Mouse (Mus musculus): ENCODE results near the gene Fau. TPM values are rescaled to one million over a fixed set of nuclear protein-coding genes. Genes with fewer than 3 reads are reported as not detected.

Gene Fau
- polyA plus RNA-seq, 1 experiment from 2014 or later: 785 TPM

- DNase-seq (ENCODE audit: low spot score) (no peak), ATAC-seq (no peak)
- WGBS: 79% methylated on average over 6 of the region's 6 CpGs
- Histone ChIP-seq H3K9me3 (replicated peaks; ENCODE audit: control insufficient read depth, low read length) (no peaks in the 10 kb centered on the region), H3K36me3 (ENCODE audit: control insufficient read depth, insufficient read depth, low read length) (no peaks in the 10 kb centered on the region), H3K4me3 (ENCODE audit: low read depth, low read length) (no peak overlapping the region), H3K9ac (ENCODE audit: low read length) (no peak overlapping the region), H3K4me1 (ENCODE audit: control insufficient read depth, insufficient read depth, low read length) (no peaks in the 10 kb centered on the region), H3K27me3 (replicated peaks; ENCODE audit: control insufficient read depth, insufficient read depth, low read length) (no peaks in the 10 kb centered on the region), H3K4me2 (ENCODE audit: low read length) (no peak overlapping the region), H3K27ac (ENCODE audit: low read depth, low read length) (no peak overlapping the region)
These were observed 44.7 kb downstream of the Fau start for GRCm38 (mm10) chr19:6102169-6102853.

GRCm38 (mm10) chr19:6104476-6104875 is 46.8 kb downstream of the Fau start:
- no peaks in the 10 kb centered on the region for H3K36me3 ChIP-seq (ENCODE audit: control insufficient read depth, insufficient read depth, low read length)
- H3K9me3 ChIP-seq (replicated peaks; ENCODE audit: control insufficient read depth, low read length): no peaks in the 10 kb centered on the region
- 89% methylated on average over 4 of the region's 4 CpGs for WGBS
- ATAC-seq (no peak), DNase-seq (ENCODE audit: low spot score) (no peak)
- no peaks in the 10 kb centered on the region for H3K27me3 ChIP-seq (replicated peaks; ENCODE audit: control insufficient read depth, insufficient read depth, low read length)
- no peaks in the 10 kb centered on the region for H3K4me1 ChIP-seq (ENCODE audit: control insufficient read depth, insufficient read depth, low read length)
- H3K4me3 ChIP-seq (ENCODE audit: low read depth, low read length): no peak overlapping the region
- H3K9ac ChIP-seq (ENCODE audit: low read length): no peak overlapping the region
- H3K27ac ChIP-seq (ENCODE audit: low read depth, low read length): no peak overlapping the region
- no peak overlapping the region for H3K4me2 ChIP-seq (ENCODE audit: low read length)

GRCm38 (mm10) chr19:6105586-6105985 is 47.9 kb downstream of the Fau start, which contains the start of gene Naaladl1:
Gene Naaladl1, plus strand, starts transcription at chr19:6105782.
- WGBS: 91% methylated on average over 7 of the region's 7 CpGs

More at GRCm38 (mm10) chr19:6105586-6105985, 47.9 kb downstream of the Fau start, which contains the start of gene Naaladl1:
- Histone ChIP-seq H3K36me3 (ENCODE audit: control insufficient read depth, insufficient read depth, low read length) (no peaks in the 10 kb centered on the region), H3K4me3 (ENCODE audit: low read depth, low read length) (no peak within 1 kb of the TSS), H3K9ac (ENCODE audit: low read length) (no peak within 1 kb of the TSS), H3K4me1 (ENCODE audit: control insufficient read depth, insufficient read depth, low read length) (no peaks in the 10 kb centered on the region), H3K4me2 (ENCODE audit: low read length) (no peak within 1 kb of the TSS), H3K27ac (ENCODE audit: low read depth, low read length) (no peak within 1 kb of the TSS), H3K27me3 (replicated peaks; ENCODE audit: control insufficient read depth, insufficient read depth, low read length) (no peaks in the 10 kb centered on the region), H3K9me3 (replicated peaks; ENCODE audit: control insufficient read depth, low read length) (no peaks in the 10 kb centered on the region)
- DNase-seq (ENCODE audit: low spot score) (no peak), ATAC-seq (no peak)

Small RNA genes lying within 50 kb of the gene (microRNA-seq; reads per million reads assigned to microRNA genes)
- 1.1 reads per million for gene Mir6988

Other genes starting within 250 kb of the Fau start
- gene Frmd8, start 182.6 kb upstream of the Fau start, polyA plus RNA-seq (2014; fragmentation: Nextera tagmentation; extraction: Ambion mirVana): 13.1 and 16.0 TPM in 2 replicates
- 1.7 TPM in 2 replicates for gene Slc25a45, start 180.0 kb upstream of the Fau start, polyA plus RNA-seq (2014; fragmentation: Nextera tagmentation; extraction: Ambion mirVana)
- gene Tigd3, start 163.7 kb upstream of the Fau start, polyA plus RNA-seq (2014; fragmentation: Nextera tagmentation; extraction: Ambion mirVana): 7.0 and 7.1 TPM in 2 replicates
- 127 and 136 TPM in 2 replicates for gene Dpf2, start 144.8 kb upstream of the Fau start, polyA plus RNA-seq (2014; fragmentation: Nextera tagmentation; extraction: Ambion mirVana)
- 7.9 and 9.6 TPM in 2 replicates for gene Cdc42ep2, start 133.0 kb upstream of the Fau start, polyA plus RNA-seq (2014; fragmentation: Nextera tagmentation; extraction: Ambion mirVana)
- gene Pola2, start 93.6 kb upstream of the Fau start, polyA plus RNA-seq (2014; fragmentation: Nextera tagmentation; extraction: Ambion mirVana): 35.5 and 41.1 TPM in 2 replicates
- gene Slc22a20, start 71.7 kb upstream of the Fau start, polyA plus RNA-seq (2014; fragmentation: Nextera tagmentation; extraction: Ambion mirVana): not detected in 2 replicates
- 2.4 TPM in 2 replicates for gene Capn1, start 41.9 kb upstream of the Fau start, polyA plus RNA-seq (2014; fragmentation: Nextera tagmentation; extraction: Ambion mirVana)
- gene Syvn1, start 11.3 kb upstream of the Fau start, polyA plus RNA-seq (2014; fragmentation: Nextera tagmentation; extraction: Ambion mirVana): 17.6 and 20.2 TPM in 2 replicates
- gene Mrpl49, start 59 bp upstream of the Fau start, polyA plus RNA-seq (2014; fragmentation: Nextera tagmentation; extraction: Ambion mirVana): 82.8 and 85.5 TPM in 2 replicates
- 38.2 and 40.5 TPM in 2 replicates for gene Znhit2, start 3.3 kb downstream of the Fau start, polyA plus RNA-seq (2014; fragmentation: Nextera tagmentation; extraction: Ambion mirVana)
- gene Tm7sf2, start 10.5 kb downstream of the Fau start, polyA plus RNA-seq (2014; fragmentation: Nextera tagmentation; extraction: Ambion mirVana): 32.6 and 35.6 TPM in 2 replicates
- gene Vps51, start 19.4 kb downstream of the Fau start, polyA plus RNA-seq (2014; fragmentation: Nextera tagmentation; extraction: Ambion mirVana): 59.5 and 73.9 TPM in 2 replicates
- not detected in 2 replicates for gene Tmem262, start 22.2 kb downstream of the Fau start, polyA plus RNA-seq (2014; fragmentation: Nextera tagmentation; extraction: Ambion mirVana)
- 1.1 and 1.4 TPM in 2 replicates for gene Gm28374, start 24.4 kb downstream of the Fau start, polyA plus RNA-seq (2014; fragmentation: Nextera tagmentation; extraction: Ambion mirVana)
- 81.1 and 87.2 TPM in 2 replicates for gene Zfpl1, start 27.1 kb downstream of the Fau start, polyA plus RNA-seq (2014; fragmentation: Nextera tagmentation; extraction: Ambion mirVana)
- gene Cdca5, start 27.1 kb downstream of the Fau start, polyA plus RNA-seq (2014; fragmentation: Nextera tagmentation; extraction: Ambion mirVana): 20.0 and 28.2 TPM in 2 replicates
- not detected in 2 replicates for gene AC131692.1, start 36.6 kb downstream of the Fau start, polyA plus RNA-seq (2014; fragmentation: Nextera tagmentation; extraction: Ambion mirVana)
- gene Naaladl1, start 47.9 kb downstream of the Fau start, polyA plus RNA-seq (2014; fragmentation: Nextera tagmentation; extraction: Ambion mirVana): 0.36 and 0.42 TPM in 2 replicates
- gene Sac3d1, start 60.8 kb downstream of the Fau start, polyA plus RNA-seq (2014; fragmentation: Nextera tagmentation; extraction: Ambion mirVana): 56.4 and 57.6 TPM in 2 replicates
- gene Snx15, start 70.5 kb downstream of the Fau start, polyA plus RNA-seq (2014; fragmentation: Nextera tagmentation; extraction: Ambion mirVana): 45.6 and 50.2 TPM in 2 replicates
- gene Batf2, start 83.1 kb downstream of the Fau start, polyA plus RNA-seq (2014; fragmentation: Nextera tagmentation; extraction: Ambion mirVana): not detected in 2 replicates
- 80.3 and 90.2 TPM in 2 replicates for gene Arl2, start 83.7 kb downstream of the Fau start, polyA plus RNA-seq (2014; fragmentation: Nextera tagmentation; extraction: Ambion mirVana)
- gene Majin, start 126.5 kb downstream of the Fau start, polyA plus RNA-seq (2014; fragmentation: Nextera tagmentation; extraction: Ambion mirVana): not detected in 2 replicates
- gene Gpha2, start 168.5 kb downstream of the Fau start, polyA plus RNA-seq (2014; fragmentation: Nextera tagmentation; extraction: Ambion mirVana): 0.30 TPM in 1 of 2 replicates, not detected in the other
- gene Ppp2r5b, start 178.0 kb downstream of the Fau start, polyA plus RNA-seq (2014; fragmentation: Nextera tagmentation; extraction: Ambion mirVana): 74.3 and 98.9 TPM in 2 replicates
- 7.9 and 9.6 TPM in 2 replicates for gene Atg2a, start 183.8 kb downstream of the Fau start, polyA plus RNA-seq (2014; fragmentation: Nextera tagmentation; extraction: Ambion mirVana)
- gene Ehd1, start 218.9 kb downstream of the Fau start, polyA plus RNA-seq (2014; fragmentation: Nextera tagmentation; extraction: Ambion mirVana): 71.3 and 79.8 TPM in 2 replicates
- 0.61 and 0.72 TPM in 2 replicates for gene Cdc42bpg, start 248.6 kb downstream of the Fau start, polyA plus RNA-seq (2014; fragmentation: Nextera tagmentation; extraction: Ambion mirVana)